Mouse (Mus musculus): Measurements from ENCODE around the gene Mlx. TPM values are rescaled to one million over a fixed set of nuclear protein-coding genes. Genes with fewer than 3 reads are reported as not detected.

The Mlx gene
- total RNA-seq (2021): 10 to 100 TPM; 41.1 to 44.7 TPM
- long read RNA-seq, experiment 1, transcript Mlx-202 (8 exons, 1,826 nt): major isoform, 19 of 28 reads
- long read RNA-seq, experiment 1, partial matches to known transcripts: 1 of 28 reads
- long read RNA-seq, experiment 1, other reads (novel, unspliced or antisense): 5 of 28 reads
- long read RNA-seq, experiment 2, transcript Mlx-202 (8 exons, 1,826 nt): major isoform, 18 of 24 reads
- long read RNA-seq, experiment 2, partial matches to known transcripts: 0 of 24 reads
- long read RNA-seq, experiment 2, other reads (novel, unspliced or antisense): 5 of 24 reads

GRCm38 (mm10) chr11:101086756-101087681 lies at the start of gene Mlx:
Gene Mlx, plus strand, starts transcription at chr11:101087277.
- DNase-seq (ENCODE audit: extremely low spot score in 1 of 2, low spot score in 2 of 2): peak; percentile 89 to 90
- intact Hi-C loops (cut with DNase I): no loop called here
- Histone ChIP-seq H3K4me3 (peak within 1 kb of the TSS; percentile 91), H3K27ac (peak within 1 kb of the TSS; percentile 89)
- TF ChIP-seq CTCF (IDR thresholded peaks at IDR 0.05): no peak

GRCm38 (mm10) chr11:101037795-101038194 lies 49.3 kb upstream of the Mlx start:
- intact Hi-C loops (cut with DNase I): no loop called here

GRCm38 (mm10) chr11:101045826-101046225 lies 41.3 kb upstream of the Mlx start:
- intact Hi-C loops (cut with DNase I): loop anchor here (2.0 kb wide), 1 partner anchor 15 kb away; no protein-coding TSS in a partner anchor
- TF ChIP-seq CTCF (IDR thresholded peaks at IDR 0.05): no peak
- DNase-seq (ENCODE audit: extremely low spot score in 1 of 2, low spot score in 2 of 2): no peak
- Histone ChIP-seq H3K4me3 (no peak overlapping the region), H3K27ac (0 out of 2 replicates have a peak overlapping the region, but pooled peaks have one; percentile 15)

More at GRCm38 (mm10) chr11:101037795-101038194, 49.3 kb upstream of the Mlx start:
- no peak for TF ChIP-seq CTCF (IDR thresholded peaks at IDR 0.05)
- no peak for DNase-seq (ENCODE audit: extremely low spot score in 1 of 2, low spot score in 2 of 2)
- Histone ChIP-seq H3K4me3 (no peak overlapping the region), H3K27ac (no peak overlapping the region)

- no peak overlapping the region; the same call in 1 of the 2 replicates for H3K27ac ChIP-seq
These were observed 40.6 kb upstream of the Mlx start for GRCm38 (mm10) chr11:101046440-101046839.

GRCm38 (mm10) chr11:101047502-101047901 lies 39.6 kb upstream of the Mlx start:
- peak overlapping the region; percentile 47; the same call in 1 of the 2 replicates for H3K27ac ChIP-seq
- DNase-seq (ENCODE audit: extremely low spot score in 1 of 2, low spot score in 2 of 2): no peak
- intact Hi-C loops (cut with DNase I): no loop called here

More at GRCm38 (mm10) chr11:101046440-101046839, 40.6 kb upstream of the Mlx start:
- DNase-seq (ENCODE audit: extremely low spot score in 1 of 2, low spot score in 2 of 2): no peak
- intact Hi-C loops (cut with DNase I): no loop called here
- H3K4me3 ChIP-seq: no peak overlapping the region
- no peak for TF ChIP-seq CTCF (IDR thresholded peaks at IDR 0.05)

GRCm38 (mm10) chr11:101050359-101050758 lies 36.7 kb upstream of the Mlx start:
- intact Hi-C loops (cut with DNase I): no loop called here
- DNase-seq (ENCODE audit: extremely low spot score in 1 of 2, low spot score in 2 of 2): no peak
- no peak for TF ChIP-seq CTCF (IDR thresholded peaks at IDR 0.05)
- Histone ChIP-seq H3K4me3 (no peak overlapping the region), H3K27ac (peak overlapping the region; percentile 59)

More at GRCm38 (mm10) chr11:101047502-101047901, 39.6 kb upstream of the Mlx start:
- TF ChIP-seq CTCF (IDR thresholded peaks at IDR 0.05): no peak
- H3K4me3 ChIP-seq: no peak overlapping the region

- intact Hi-C loops (cut with DNase I): no loop called here
- TF ChIP-seq CTCF (IDR thresholded peaks at IDR 0.05): no peak
- Histone ChIP-seq H3K4me3 (no peak overlapping the region), H3K27ac (peak overlapping the region; percentile 59; the same call in 1 of the 2 replicates)
- DNase-seq (ENCODE audit: extremely low spot score in 1 of 2, low spot score in 2 of 2): no peak
These were observed 36.0 kb upstream of the Mlx start for GRCm38 (mm10) chr11:101051051-101051493.

- Histone ChIP-seq H3K27ac (peak overlapping the region; percentile 4; the same call in 1 of the 2 replicates), H3K4me3 (no peak overlapping the region)
- no peak for TF ChIP-seq CTCF (IDR thresholded peaks at IDR 0.05)
- DNase-seq (ENCODE audit: extremely low spot score in 1 of 2, low spot score in 2 of 2): no peak
- intact Hi-C loops (cut with DNase I): no loop called here
These were observed 35.5 kb upstream of the Mlx start for GRCm38 (mm10) chr11:101051617-101052016.

GRCm38 (mm10) chr11:101052751-101053473 lies 34.2 kb upstream of the Mlx start:
- no peak overlapping the region for H3K4me3 ChIP-seq
- TF ChIP-seq CTCF (IDR thresholded peaks at IDR 0.05): no peak
- DNase-seq (ENCODE audit: extremely low spot score in 1 of 2, low spot score in 2 of 2): no peak
- H3K27ac ChIP-seq: peak overlapping the region; percentile 67
- intact Hi-C loops (cut with DNase I): no loop called here

- no peak for DNase-seq (ENCODE audit: extremely low spot score in 1 of 2, low spot score in 2 of 2)
- H3K27ac ChIP-seq: no peak overlapping the region
- peak; percentile 49 for TF ChIP-seq CTCF (IDR thresholded peaks at IDR 0.05)
- no peak overlapping the region for H3K4me3 ChIP-seq
- intact Hi-C loops (cut with DNase I): no loop called here
These were observed 33.1 kb upstream of the Mlx start for GRCm38 (mm10) chr11:101053974-101054373.

- Histone ChIP-seq H3K4me3 (no peak overlapping the region), H3K27ac (no peak overlapping the region)
- DNase-seq (ENCODE audit: extremely low spot score in 1 of 2, low spot score in 2 of 2): no peak
- intact Hi-C loops (cut with DNase I): no loop called here
- no peak for TF ChIP-seq CTCF (IDR thresholded peaks at IDR 0.05)
These were observed 31.7 kb upstream of the Mlx start for GRCm38 (mm10) chr11:101055418-101055817.
